Mouse (Mus musculus): ENCODE results near the gene Krt9.
"Not testable (repeated sequence)": the region's sequence is repeated elsewhere in the genome, so short reads cannot be mapped to it uniquely, and the experiment has no call there.

The Krt9 gene

GRCm38 (mm10) chr11:100192992-100193391 is at the start of gene Krt9:
Krt9 (minus strand) TSS chr11:100193246.
- peak; percentile 9 to 21 for DNase-seq

GRCm38 (mm10) chr11:100240272-100240671 is 47.2 kb upstream of the Krt9 start:
- DNase-seq: not testable (repeated sequence)

- no peak for DNase-seq
These were observed 28.7 kb upstream of the Krt9 start for GRCm38 (mm10) chr11:100221741-100222140.

GRCm38 (mm10) chr11:100219304-100219703 is 26.3 kb upstream of the Krt9 start:
- DNase-seq: no peak

GRCm38 (mm10) chr11:100208542-100208941 is 15.5 kb upstream of the Krt9 start:
- DNase-seq: no peak

GRCm38 (mm10) chr11:100207498-100207897 is 14.5 kb upstream of the Krt9 start, which contains the start of gene Krt14:
Krt14 (minus strand) TSS chr11:100207548.
- DNase-seq: no peak

- peak; percentile 79 to 81 for DNase-seq
These were observed 10.4 kb upstream of the Krt9 start for GRCm38 (mm10) chr11:100203448-100203847.

GRCm38 (mm10) chr11:100202906-100203305 is 9.9 kb upstream of the Krt9 start:
- no peak for DNase-seq

- peak; percentile 34 to 41 for DNase-seq
These were observed 7.2 kb upstream of the Krt9 start for GRCm38 (mm10) chr11:100200104-100200820.

GRCm38 (mm10) chr11:100198666-100199065 is 5.6 kb upstream of the Krt9 start:
- DNase-seq: no peak

GRCm38 (mm10) chr11:100191820-100192219 is 1.2 kb downstream of the Krt9 start:
- DNase-seq: no peak

- DNase-seq: no peak
These were observed 6.3 kb downstream of the Krt9 start for GRCm38 (mm10) chr11:100186736-100187135.

GRCm38 (mm10) chr11:100181725-100182124 is 11.3 kb downstream of the Krt9 start:
- DNase-seq: no peak

- no peak for DNase-seq
These were observed 13.8 kb downstream of the Krt9 start for GRCm38 (mm10) chr11:100179260-100179659.

GRCm38 (mm10) chr11:100178307-100178706 is 14.7 kb downstream of the Krt9 start:
- DNase-seq: no peak

- DNase-seq: no peak
These were observed 16.3 kb downstream of the Krt9 start for GRCm38 (mm10) chr11:100176791-100177190.

GRCm38 (mm10) chr11:100168765-100169762 is 24.0 kb downstream of the Krt9 start:
- DNase-seq: peak; percentile 86 to 87

GRCm38 (mm10) chr11:100168071-100168470 is 25.0 kb downstream of the Krt9 start:
- peak; percentile 51 to 66 for DNase-seq

GRCm38 (mm10) chr11:100164392-100164791 is 28.7 kb downstream of the Krt9 start:
- no peak for DNase-seq

GRCm38 (mm10) chr11:100157908-100158477 is 35.1 kb downstream of the Krt9 start:
- no peak for DNase-seq

GRCm38 (mm10) chr11:100157331-100157730 is 35.7 kb downstream of the Krt9 start:
- no peak for DNase-seq

GRCm38 (mm10) chr11:100155497-100156255 is 37.4 kb downstream of the Krt9 start:
- DNase-seq: no peak
